Mouse (Mus musculus): ENCODE measurements at regions not wholly inside any gene's neighbourhood (a gene's known extent, or its start where the extent isn't known, plus 50 kb on each side); places are given as distances from the start of the nearest gene placed in this dataset.

DNA sequence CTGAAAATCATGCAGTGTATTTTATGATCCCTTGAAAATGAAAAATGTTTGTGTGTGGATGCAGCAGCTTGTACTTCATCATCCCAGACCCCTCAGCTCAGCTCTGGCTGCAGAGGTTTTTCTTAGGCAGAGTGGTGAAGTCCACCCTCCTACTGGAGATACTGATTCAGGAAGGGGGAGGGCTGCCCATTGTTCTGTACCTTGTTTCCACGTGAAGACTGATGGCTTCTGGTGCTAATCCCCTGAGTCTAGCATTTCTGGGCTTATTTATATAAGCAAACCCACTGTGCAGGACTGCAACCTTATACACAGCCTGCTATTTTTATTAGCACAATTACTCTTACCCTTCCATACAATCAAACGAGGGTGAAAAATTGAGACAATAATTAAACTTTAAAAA is 708.6 kb downstream of the Hdgfl1 start:
- no peak for DNase-seq

GRCm38 (mm10) chr13:26037699-26038098 is 732.3 kb downstream of the Hdgfl1 start:
- no peak for DNase-seq

- no peak for DNase-seq
Observed at GRCm38 (mm10) chr13:26026386-26026785, 743.6 kb downstream of the Hdgfl1 start.

GRCm38 (mm10) chr13:26024696-26025095 is 745.3 kb downstream of the Hdgfl1 start:
- DNase-seq: no peak

- no peak for DNase-seq
Observed at GRCm38 (mm10) chr13:26020491-26020890, 749.5 kb downstream of the Hdgfl1 start.

DNA sequence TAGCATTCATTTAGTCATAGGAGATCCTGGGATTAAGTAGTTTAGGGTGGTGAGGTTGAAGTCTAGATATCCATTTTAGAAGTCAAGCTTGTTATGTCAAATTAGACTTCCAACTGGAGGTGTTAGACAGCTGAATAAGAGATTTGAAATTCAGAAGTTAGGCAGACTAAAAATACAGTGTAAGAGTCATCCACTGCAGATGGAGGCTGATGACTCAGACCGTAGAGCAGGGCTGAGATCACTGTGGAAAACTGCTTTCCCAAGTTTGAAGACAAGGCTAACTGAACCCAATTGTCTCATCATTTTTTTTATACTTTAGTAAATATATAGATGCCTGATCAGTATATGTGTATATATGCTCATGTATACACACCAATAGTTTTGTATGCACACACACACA is 738.8 kb upstream of the Nrsn1 start:
- no peak for DNase-seq

DNA sequence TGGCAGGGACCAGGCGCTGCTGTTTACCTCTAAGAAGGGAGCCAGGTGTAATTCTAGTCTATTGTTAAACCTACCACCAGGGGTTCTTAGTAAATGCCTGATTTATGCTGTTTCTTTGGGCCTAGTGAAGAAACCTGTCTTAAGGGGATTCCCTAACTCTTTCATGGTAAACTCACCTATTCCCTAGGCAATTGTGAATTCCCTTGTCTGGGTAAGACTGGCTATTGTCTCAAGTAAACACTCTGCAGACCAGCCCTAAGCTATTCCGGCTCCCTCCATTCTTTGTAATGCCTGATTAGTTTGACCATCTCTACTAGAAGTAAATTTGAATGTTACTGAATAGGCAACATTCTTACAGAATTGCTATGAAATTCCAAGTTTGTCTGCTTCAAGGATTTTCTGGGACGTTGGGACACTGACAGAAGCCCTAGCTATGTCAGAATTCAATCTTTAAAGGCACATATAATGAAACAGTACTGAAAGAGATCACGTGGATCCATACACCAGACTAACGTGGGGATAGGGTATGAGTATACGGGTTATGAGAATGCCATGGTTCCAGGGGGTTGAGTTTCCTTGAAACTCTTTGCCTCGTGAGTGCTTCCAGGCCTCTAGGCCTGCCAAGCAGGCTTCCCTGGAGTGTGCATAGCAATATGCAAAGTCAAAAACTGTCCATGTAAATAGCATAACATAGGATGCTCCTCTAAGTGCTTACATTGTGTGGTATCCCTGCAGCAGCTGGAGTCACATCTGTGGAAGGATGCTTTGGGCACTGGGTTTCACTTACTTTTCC is 734.7 kb upstream of the Nrsn1 start:
- no peak for DNase-seq

DNA sequence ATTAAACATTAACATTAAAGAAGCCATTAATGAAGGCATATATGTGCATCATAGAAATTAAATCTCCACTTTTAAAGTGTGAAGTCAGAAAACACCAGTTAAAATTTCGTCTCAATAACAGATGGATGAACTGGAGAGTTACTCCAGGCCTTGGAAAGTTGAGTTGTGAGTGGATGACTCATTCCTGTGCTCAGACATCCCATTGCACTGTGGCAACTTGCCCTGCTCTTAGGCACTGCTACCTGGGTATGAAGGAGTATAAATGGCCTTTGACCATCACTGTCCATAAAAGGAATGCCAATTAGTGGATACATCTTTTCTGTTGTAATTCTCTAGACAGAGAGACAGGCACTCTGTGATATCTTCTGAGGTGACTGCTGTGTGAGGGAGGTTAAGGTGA is 723.2 kb upstream of the Nrsn1 start:
- no peak for DNase-seq

DNA sequence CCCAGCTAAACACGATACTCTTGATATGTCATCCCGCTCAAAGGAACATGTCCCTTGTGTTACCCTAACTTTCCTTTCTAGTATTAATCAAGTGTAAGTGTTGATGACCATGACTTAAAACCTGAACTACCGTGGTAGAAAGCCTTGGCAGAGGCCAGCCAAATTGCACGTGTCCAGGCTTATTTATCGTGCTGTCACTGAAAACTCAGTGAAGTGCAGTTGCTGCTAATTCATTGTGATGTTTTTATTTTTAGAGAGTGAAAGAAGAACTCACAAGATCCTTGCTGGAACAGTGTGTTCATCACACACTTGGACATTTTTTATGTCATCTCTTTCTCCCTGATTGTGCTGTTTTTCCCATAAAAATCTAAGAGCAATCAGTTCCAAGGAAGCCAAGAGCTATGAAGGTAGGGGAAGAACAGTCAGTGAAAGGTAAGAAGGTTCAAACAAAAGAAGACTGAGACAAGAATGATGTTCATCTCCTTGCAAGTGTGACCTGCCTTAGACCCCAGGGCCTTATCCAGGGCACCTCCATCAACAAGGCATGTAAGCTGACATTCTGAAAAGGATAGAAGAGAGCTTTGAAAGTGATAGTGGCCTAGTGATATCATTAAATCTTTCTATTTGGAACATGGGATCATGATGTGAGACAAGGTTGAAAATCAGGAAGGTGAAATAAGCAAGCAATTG is 718.9 kb upstream of the Nrsn1 start:
- DNase-seq: no peak

DNA sequence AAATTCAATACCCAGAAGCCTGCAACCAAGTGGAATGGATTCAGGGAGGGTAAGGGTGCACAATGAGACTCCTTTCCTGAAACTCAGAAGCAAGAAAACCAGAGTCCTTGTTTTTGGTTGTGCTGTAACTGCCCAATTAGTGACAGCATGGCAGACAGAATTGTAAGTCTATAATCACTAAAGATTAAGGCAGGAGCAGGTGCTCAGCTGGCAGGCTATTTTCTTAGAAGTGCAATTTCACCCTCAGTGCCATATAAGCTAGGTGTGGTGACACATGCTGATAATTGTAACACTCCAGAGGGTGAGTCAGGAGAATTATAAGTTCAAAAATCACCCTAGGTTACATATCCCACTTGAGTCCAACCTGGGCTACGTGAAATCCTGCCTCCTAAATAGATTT is 714.2 kb upstream of the Nrsn1 start:
- DNase-seq: no peak

- no peak for DNase-seq
Observed at GRCm38 (mm10) chr13:25983659-25984058, 713.4 kb upstream of the Nrsn1 start.

- DNase-seq: no peak
Observed at GRCm38 (mm10) chr13:25978648-25979047, 708.3 kb upstream of the Nrsn1 start.

DNA sequence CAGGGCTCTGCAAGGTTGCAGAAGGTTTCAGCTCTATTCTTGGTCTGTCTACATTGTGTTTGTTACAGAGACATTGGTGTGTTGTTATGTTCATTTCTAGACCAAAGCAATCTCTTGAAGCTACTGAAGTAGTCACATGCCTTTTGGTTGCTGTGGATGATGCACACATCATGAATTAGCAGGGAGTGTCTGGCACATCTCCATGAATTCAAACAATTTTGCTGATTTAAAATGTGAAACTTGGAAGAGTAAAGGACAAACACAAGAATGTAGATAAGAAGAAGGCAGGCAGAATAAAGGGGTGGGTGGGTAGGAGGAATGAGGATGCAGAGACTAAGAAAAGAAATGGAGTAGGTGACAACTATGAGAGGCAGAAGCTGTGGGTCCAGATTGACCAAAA is 688.3 kb upstream of the Nrsn1 start:
- DNase-seq: no peak

- no peak for DNase-seq
Observed at GRCm38 (mm10) chr13:25958153-25958466, 687.8 kb upstream of the Nrsn1 start.

GRCm38 (mm10) chr13:25957451-25958152 is 687.3 kb upstream of the Nrsn1 start:
- DNase-seq: no peak

GRCm38 (mm10) chr13:25937631-25938030 is 667.3 kb upstream of the Nrsn1 start:
- no peak for DNase-seq

DNA sequence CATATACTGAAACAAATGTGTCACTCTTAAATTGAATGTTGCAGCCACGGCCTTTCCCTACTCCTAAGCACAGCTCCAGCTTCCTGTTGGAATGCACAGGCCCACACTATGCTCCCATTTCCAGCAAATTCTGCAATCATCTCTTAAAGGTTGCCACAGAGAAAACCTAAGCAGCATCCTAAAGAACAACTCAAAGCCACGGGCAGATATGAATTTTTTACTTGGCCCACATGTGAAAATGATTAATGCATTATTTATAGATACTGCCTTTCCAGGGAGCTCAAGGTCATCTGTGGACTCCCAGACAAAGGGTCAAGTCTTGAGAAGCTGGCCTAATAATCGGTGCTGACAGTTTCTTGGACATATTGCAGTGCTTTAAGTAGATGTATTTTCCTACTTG is 663.5 kb upstream of the Nrsn1 start:
- no peak for DNase-seq

- DNase-seq: no peak
Observed at GRCm38 (mm10) chr13:25933246-25933645, 662.9 kb upstream of the Nrsn1 start.

DNA sequence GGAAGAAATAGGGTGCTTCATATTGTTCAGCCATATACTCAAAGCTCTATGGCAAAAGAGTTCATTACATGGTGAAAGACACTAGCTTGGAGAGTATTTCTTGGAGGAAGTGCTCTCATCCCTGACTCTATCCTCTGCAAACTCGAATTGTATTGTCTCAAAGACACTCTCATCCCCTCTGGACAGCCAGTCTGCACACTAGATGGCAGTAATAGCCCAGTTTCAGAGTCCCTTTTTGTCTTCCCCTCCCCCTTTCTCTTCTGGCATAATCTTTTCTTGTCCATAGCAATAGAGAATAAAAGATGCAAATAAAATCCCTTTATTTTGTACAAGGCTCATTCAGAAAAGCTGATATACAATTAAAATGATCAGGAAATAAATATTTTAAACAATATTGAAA is 662.5 kb upstream of the Nrsn1 start:
- no peak for DNase-seq

DNA sequence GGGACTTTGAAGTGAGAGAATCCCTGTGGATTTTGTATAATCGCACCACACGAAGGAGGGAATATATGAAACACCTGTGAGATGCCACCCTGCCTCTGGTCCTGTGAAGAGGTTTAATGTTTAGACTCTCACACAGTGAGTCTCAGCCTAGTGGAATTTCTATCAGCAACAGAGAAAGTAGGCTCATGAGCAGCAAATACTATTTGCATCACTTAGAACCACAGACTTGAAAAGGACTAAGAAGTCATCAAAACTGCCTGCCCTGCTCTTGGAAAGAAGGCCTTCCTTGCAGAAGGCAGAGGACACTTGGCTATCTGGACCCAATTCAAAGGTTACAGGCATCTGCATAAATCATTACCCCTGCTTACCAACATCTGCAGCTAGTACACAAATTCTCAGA is 662.1 kb upstream of the Nrsn1 start:
- no peak for DNase-seq

GRCm38 (mm10) chr13:25925685-25926084 is 655.4 kb upstream of the Nrsn1 start:
- no peak for DNase-seq

DNA sequence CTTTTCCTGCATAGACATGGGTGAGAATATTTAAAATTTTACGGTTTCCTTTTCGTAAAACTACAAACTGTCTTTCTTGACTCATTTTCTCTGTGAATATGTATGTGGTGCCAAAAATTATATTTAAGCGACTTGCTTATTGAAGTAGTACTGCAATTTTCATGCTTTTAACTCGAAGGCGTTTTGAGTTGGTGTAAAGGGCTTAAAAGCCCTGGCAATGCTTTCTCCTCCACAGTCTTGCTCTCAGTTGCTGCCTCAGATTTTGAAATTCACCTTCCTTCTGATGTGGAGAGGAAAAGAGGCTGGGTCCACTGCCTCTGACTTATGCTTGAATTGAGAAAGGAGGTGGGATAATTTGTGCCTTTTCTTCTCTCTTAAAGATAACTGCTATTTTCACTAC is 629.6 kb upstream of the Nrsn1 start:
- DNase-seq: no peak

DNA sequence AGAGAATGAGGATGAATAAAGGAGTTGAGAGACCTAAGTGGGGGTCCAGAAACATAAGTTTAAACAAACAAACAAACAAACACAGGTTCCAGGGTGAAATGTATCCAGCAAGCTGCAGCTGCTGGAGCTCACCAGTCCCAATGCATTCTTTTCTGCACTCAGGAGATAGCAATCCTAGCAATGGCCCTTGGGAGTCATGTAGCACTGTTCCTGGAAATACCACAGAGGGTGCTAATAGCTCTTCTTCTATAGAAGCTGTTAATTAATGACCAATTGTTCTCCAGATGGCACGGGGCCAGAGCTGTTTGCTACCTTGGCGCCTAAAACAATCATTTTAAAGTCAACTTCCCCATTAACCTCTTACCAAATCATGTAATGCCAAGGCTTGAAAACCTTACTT is 622.8 kb upstream of the Nrsn1 start:
- DNase-seq: no peak

- DNase-seq: no peak
Observed at GRCm38 (mm10) chr13:25882818-25883217, 612.5 kb upstream of the Nrsn1 start.

All from thymus, postnatal 36 days (tissue).